Mouse (Mus musculus) adipocyte (in vitro differentiated cells): Measurements from ENCODE around the gene Cnnm1.

Source experiments
- DNase-seq: peaks from one replicate; pipeline ENCODE4 v3.0.0-alpha.2; 2016; ENCODE audit warnings: low spot score

Gene Cnnm1

DNA sequence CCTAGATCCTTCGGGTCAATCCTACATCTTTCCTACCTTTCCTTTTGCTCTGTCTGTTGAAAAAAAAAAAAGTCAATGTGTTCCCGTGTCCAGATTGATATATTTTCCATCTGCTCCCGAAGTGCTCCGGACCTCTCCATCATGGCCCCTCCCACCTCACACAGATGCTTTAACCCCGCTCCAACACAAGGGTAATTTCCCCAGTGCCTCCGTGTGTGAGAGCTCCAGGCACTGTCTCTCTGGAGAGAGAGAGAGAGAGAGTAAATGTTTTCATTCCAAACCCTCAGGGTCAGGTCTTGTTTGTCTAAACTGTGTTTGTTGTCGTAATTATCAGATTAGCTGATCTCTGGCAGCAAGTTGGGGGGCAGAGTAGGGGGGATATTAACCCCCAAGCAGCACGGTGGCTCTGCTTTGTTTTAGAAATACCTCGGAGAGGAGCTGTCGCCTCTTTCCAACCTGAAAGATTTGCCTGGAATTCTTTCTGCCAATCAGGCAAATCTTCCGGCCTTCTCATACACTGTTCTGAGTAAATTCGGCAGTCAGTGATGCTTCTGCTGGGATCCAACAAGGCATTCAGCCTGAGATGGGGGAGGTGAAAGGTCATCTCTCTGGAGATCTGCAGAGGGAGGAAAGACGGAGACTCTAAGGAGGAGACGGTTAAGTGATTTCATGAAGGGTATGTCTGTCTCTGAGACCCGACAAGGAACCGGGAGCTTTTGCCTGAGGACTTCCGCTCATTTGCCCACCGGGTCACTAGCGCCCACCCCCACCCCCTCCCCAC is 106.3 kb downstream of the Cnnm1 start:
- DNase-seq, result no peak
